Mouse (Mus musculus) embryonic facial prominence, embryonic 12.5 days (tissue): ENCODE results near the gene Cd79a. TPM values are rescaled to one million over a fixed set of nuclear protein-coding genes. Genes with fewer than 3 reads are reported as not detected.
A peak's percentile ranks its signal among the peaks of the same experiment; 100 is the strongest.

Experiments
- ATAC-seq: fragments of 200-750 bp; cut with Nextera tagmentation; 2 replicates; pipeline ENCODE4 v1.8.0; 2017; ENCODE audit not compliant: insufficient number of reproducible peaks, insufficient read depth, low FRiP score, low TSS enrichment
- H3K27ac ChIP-seq: fragments of 300-500 bp; sonication (generic); 2 replicates; pipeline ENCODE4 v1.5.1; 2016; ENCODE audit warnings: mild to moderate bottlenecking
- H3K27me3 ChIP-seq: fragments of 300-500 bp; sonication (generic); 2 replicates; pipeline ENCODE4 v1.6.1; 2016; ENCODE audit warnings: mild to moderate bottlenecking, moderate library complexity
- H3K36me3 ChIP-seq: fragments of 300-500 bp; sonication (generic); 2 replicates; pipeline ENCODE4 v1.6.1; 2016; ENCODE audit warnings: mild to moderate bottlenecking
- H3K4me1 ChIP-seq: fragments of 300-500 bp; sonication (generic); 2 replicates; pipeline ENCODE4 v1.6.1; 2016
- H3K4me2 ChIP-seq: fragments of 300-500 bp; sonication (generic); replicated peaks from 2 replicates; pipeline ENCODE4 v1.6.1; 2016; ENCODE audit warnings: mild to moderate bottlenecking, moderate library complexity
- H3K4me3 ChIP-seq: fragments of 300-500 bp; sonication (generic); 2 replicates; pipeline ENCODE4 v1.5.1; 2016; ENCODE audit warnings: mild to moderate bottlenecking
- H3K9ac ChIP-seq: fragments of 300-500 bp; sonication (generic); 2 replicates; pipeline ENCODE4 v1.6.1; 2016; ENCODE audit warnings: mild to moderate bottlenecking, moderate library complexity
- H3K9me3 ChIP-seq: fragments of 300-500 bp; sonication (generic); 2 replicates; pipeline ENCODE4 v1.6.1; 2016; ENCODE audit warnings: mild to moderate bottlenecking, moderate library complexity
- WGBS: fragments of 180-500 bp; shearing (Covaris S2); methylation state at CpG from one replicate; pipeline ENCODE4 v1.1.7; 2016; 5-methylcytosine and 5-hydroxymethylcytosine counted together
- polyA plus RNA-seq: library from polyadenylated mRNA; unstranded; fragments of >200 nt; fragmentation: Nextera tagmentation; extraction: Ambion mirVana; gene quantifications from 2 replicates; pipeline ENCODE4 v1.2.1, GENCODE M21; 2016

Cd79a gene
- polyA plus RNA-seq, 1 experiment from 2014 or later, result 0.26 TPM

DNA sequence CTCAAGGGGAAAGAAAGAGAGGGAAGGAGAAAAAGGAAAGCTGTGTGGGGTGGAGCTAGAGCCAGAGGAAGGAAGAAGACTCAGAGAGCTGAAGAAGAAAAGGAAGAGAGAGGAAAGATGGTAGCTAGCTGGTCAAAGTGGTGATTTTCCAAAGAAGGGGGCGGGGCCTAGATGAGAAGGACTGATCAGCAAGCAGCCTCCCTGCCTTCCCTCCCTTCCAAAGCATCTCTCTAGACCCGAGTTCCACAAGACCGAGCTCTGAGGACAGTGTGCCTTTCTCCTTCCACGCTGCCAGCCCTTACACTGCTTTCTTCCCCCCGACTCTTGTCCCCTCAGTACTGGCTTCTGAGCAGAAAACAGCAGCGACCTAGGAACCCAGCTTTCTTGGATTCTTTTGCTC, 33.0 kb upstream of the Cd79a start:
- H3K4me3 ChIP-seq, result no peak overlapping the region
- ATAC-seq, result no peak
- WGBS, result 42% methylated on average over 4 of the region's 6 CpGs
- H3K27me3 ChIP-seq, result 0 out of 2 replicates have a peak, but pooled peaks cover 4% of the 10 kb centered on the region
- H3K4me1 ChIP-seq, result no peaks in the 10 kb centered on the region
- H3K36me3 ChIP-seq, result no peaks in the 10 kb centered on the region
- no peak overlapping the region for H3K27ac ChIP-seq
- H3K9me3 ChIP-seq, result no peaks in the 10 kb centered on the region
- H3K4me2 ChIP-seq, result no peak overlapping the region
- no peak overlapping the region for H3K9ac ChIP-seq

DNA sequence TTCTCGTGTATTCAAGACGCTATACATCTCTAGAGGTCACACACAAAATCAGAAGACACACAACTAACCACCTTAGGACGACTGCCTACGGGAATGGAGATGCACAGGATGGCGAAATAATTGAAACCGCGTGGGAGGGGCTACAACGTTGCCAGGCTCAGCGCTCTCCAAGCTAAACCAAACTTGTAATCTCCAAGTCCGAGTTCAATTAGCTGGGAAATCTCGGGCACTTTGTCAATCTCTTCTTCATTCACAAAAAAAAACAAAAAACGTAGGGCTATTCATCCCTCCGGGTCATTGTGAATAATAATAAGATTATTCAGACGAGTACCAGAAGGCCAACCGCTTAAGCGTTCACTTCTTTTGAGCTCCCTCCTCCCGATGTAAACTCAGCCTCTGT, 28.1 kb upstream of the Cd79a start:
- H3K27ac ChIP-seq, result no peak overlapping the region
- WGBS, result 65% methylated on average over 17 of the region's 17 CpGs
- peaks cover 13% of the 10 kb centered on the region; the same call in 1 of the 2 replicates for H3K27me3 ChIP-seq
- H3K4me2 ChIP-seq, result no peak overlapping the region
- peaks cover 5% of the 10 kb centered on the region for H3K9me3 ChIP-seq
- ATAC-seq, result no peak
- H3K4me3 ChIP-seq, result no peak overlapping the region
- H3K4me1 ChIP-seq, result no peaks in the 10 kb centered on the region
- no peaks in the 10 kb centered on the region for H3K36me3 ChIP-seq
- no peak overlapping the region for H3K9ac ChIP-seq

DNA sequence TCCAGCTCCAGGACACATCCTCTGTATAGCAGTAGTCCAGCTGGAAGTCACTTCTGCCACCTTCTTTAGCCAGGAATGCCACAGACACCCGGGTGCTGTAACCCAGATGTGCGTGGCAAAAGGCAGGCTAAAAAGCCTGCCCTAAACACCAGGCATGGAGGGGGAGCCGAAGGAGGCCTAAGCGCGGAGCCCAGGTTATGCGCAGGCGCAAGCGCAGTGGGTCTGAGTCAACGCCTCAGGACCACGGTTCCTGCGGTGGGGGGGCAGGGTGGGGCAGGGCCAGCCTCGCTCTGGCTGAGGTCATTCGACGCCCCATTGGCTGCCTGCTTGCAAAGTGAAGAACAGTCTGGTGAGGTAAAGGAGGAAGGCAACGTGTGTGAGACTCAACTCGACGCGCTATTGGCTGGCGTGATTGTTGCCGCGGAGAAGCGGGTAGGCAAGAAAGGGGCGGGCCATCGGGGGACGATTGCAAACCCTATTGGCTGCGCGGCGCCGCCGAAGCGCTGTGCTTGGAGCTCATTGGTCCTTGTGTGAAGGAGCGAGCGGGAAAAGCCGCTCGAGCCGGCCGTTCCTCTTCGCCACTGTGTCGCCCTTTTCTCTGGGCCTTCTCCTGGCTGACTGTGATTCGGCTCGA, 27.5 kb upstream of the Cd79a start, which contains the start of the genes Lypd4 and Dmrtc2:
Gene Lypd4 (minus strand): TSS at position 410 of the 634 bp plus-strand sequence.
Gene Dmrtc2 (plus strand): TSS at position 526 of the 634 bp plus-strand sequence.
- H3K4me2 ChIP-seq, result no peak within 1 kb of the TSS
- peaks cover 5% of the 10 kb centered on the region for H3K9me3 ChIP-seq
- ATAC-seq, result no peak
- no peak within 1 kb of the TSS for H3K4me3 ChIP-seq
- no peak within 1 kb of the TSS for H3K9ac ChIP-seq
- no peaks in the 10 kb centered on the region for H3K36me3 ChIP-seq
- no peaks in the 10 kb centered on the region for H3K4me1 ChIP-seq
- no peak within 1 kb of the TSS for H3K27ac ChIP-seq
- H3K27me3 ChIP-seq, result peaks cover 13% of the 10 kb centered on the region; the same call in 1 of the 2 replicates
- 53% methylated on average over 41 of the region's 41 CpGs for WGBS

DNA sequence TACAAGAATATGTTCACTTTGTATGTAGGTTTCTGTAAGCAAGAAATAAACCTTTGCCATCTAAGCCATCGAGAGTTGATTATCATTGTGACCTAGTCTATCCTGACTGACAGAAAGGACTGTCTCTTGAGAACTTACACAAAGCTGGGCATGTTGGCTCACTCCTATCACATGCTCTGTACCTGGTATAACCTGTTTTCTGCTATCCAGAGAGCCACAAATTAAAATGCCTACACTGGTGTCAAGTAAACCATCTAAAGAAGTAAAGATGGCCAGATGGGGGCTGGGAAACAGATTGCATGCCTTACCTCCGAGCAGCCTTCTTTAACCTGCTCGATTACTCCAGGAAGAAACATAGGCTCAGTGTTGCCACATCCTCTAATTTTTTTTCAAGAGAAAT, 19.6 kb upstream of the Cd79a start:
- H3K9ac ChIP-seq, result no peak overlapping the region
- no peak overlapping the region for H3K4me2 ChIP-seq
- peaks cover 16% of the 10 kb centered on the region; the same call in 1 of the 2 replicates for H3K4me1 ChIP-seq
- H3K4me3 ChIP-seq, result no peak overlapping the region
- no peaks in the 10 kb centered on the region for H3K27me3 ChIP-seq
- ATAC-seq, result no peak
- H3K9me3 ChIP-seq, result no peaks in the 10 kb centered on the region
- no peak overlapping the region for H3K27ac ChIP-seq
- WGBS, result 44% methylated on average over 3 of the region's 3 CpGs
- no peaks in the 10 kb centered on the region for H3K36me3 ChIP-seq

DNA sequence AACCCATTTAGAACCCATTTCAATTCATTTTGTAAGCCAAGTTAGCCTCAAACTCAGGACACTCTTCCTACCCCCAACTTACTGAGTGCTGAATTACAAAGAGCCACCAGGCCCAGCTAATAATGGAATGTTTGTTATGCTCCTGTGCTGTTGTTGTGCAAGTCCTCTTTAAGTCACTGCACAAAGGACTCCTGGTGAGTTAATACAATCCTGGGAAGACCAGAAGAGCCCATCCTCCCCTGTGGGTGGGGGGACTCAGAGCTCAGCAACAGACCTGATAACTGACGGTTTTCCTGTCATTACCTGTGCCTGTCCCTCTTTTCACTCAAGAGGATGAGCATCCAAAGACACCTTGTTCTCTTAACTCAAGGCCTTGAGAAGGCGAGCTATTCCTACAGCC, 17.6 kb upstream of the Cd79a start:
- 38% methylated on average over 2 of the region's 2 CpGs for WGBS
- no peak overlapping the region for H3K4me3 ChIP-seq
- H3K4me1 ChIP-seq, result peaks cover 16% of the 10 kb centered on the region; the same call in 1 of the 2 replicates
- no peak overlapping the region for H3K9ac ChIP-seq
- H3K4me2 ChIP-seq, result no peak overlapping the region
- no peak overlapping the region for H3K27ac ChIP-seq
- no peaks in the 10 kb centered on the region for H3K36me3 ChIP-seq
- no peaks in the 10 kb centered on the region for H3K27me3 ChIP-seq
- no peaks in the 10 kb centered on the region for H3K9me3 ChIP-seq
- no peak for ATAC-seq

DNA sequence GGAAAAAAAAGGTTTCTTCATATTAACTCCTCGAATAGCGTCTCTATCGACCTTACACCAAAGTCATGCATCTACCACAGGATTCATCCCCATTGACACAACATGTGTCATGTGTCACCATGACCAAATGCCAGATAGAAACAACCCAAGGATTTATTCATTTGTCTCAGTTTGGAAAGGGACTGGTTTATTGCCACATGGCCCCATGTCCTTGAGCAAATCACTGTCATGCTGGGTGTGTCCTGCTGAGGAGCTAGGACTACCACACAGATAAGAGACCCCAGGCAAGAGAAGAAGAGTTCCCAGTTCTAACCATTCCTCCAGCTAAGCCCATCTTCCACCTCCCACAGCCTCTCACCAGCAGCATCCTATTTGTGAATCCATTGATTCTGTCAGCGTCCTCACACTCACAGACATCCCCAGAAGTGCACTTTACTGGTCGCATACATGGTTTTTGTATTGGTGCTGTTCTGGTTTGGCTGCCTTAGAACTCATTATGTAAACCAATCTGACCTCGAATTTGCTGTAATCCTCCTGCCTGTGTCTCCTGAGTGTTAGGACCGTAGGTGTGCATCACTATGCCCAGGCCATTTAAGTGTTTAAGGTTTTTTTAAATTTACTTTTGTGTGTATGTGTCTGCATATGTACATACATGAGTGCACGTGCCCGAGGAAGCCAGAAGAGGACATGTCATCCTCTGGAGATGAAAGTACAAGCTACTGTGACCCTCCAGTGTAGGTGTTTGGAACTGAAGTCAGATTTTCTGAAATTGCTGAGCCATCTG, 14.6 kb upstream of the Cd79a start:
- ATAC-seq, result no peak
- Histone ChIP-seq H3K36me3 (peaks cover 23% of the 10 kb centered on the region), H3K4me1 (peaks cover 24% of the 10 kb centered on the region), H3K9me3 (no peaks in the 10 kb centered on the region), H3K27ac (no peak overlapping the region), H3K4me2 (no peak overlapping the region), H3K27me3 (no peaks in the 10 kb centered on the region), H3K9ac (no peak overlapping the region), H3K4me3 (no peak overlapping the region)
- 90% methylated on average over 9 of the region's 9 CpGs for WGBS

DNA sequence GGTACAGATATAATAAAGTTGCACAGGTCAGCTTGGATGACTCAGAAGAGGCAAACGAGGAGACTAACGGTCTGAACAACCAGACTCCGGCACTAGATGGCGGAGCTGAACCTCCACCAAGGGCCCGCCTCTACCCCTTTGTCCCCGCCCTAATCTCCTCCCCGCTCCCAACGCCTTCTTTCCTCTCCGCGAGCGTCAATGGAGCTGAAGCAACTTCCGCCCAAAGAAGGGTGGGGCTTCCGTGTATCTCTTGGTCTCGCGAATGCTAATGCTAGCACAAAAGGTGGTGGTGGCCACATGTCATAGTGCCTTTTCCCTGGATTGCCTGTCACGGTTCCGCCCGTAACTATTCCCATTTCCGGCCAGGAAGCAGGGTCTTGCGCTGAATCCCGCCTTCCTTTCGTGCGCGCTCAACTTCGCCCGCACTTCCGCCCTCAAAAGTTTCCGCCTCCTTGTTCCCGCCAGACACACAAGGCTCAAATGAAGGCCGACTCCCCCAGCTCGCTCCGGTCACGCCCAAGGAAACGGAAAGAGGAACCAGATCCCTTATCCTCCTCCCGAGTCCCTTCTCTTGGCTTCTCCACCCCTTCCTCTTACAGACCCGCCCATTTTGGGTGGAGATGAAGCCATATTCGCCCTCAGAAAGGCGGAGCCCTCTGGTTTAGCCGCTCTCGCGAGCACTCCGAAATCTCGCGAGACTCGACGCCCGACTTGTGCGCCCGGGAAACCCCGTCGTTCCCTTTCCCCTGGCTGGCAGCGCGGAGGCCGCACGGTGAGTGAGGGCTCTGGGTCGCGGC, 13.1 kb upstream of the Cd79a start, which contains the start of gene Rps19:
Gene Rps19 (plus strand): TSS at position 476 of the 797 bp plus-strand sequence.
- Histone ChIP-seq H3K27ac (peak within 1 kb of the TSS; percentile 82), H3K9ac (peak within 1 kb of the TSS; percentile 98), H3K4me2 (peak within 1 kb of the TSS; percentile 84), H3K36me3 (peaks cover 38% of the 10 kb centered on the region), H3K4me3 (peak within 1 kb of the TSS; percentile 87), H3K4me1 (peaks cover 18% of the 10 kb centered on the region), H3K27me3 (no peaks in the 10 kb centered on the region), H3K9me3 (no peaks in the 10 kb centered on the region)
- peak; percentile 91 for ATAC-seq
- under 1% methylated on average over 57 of the region's 57 CpGs for WGBS

DNA sequence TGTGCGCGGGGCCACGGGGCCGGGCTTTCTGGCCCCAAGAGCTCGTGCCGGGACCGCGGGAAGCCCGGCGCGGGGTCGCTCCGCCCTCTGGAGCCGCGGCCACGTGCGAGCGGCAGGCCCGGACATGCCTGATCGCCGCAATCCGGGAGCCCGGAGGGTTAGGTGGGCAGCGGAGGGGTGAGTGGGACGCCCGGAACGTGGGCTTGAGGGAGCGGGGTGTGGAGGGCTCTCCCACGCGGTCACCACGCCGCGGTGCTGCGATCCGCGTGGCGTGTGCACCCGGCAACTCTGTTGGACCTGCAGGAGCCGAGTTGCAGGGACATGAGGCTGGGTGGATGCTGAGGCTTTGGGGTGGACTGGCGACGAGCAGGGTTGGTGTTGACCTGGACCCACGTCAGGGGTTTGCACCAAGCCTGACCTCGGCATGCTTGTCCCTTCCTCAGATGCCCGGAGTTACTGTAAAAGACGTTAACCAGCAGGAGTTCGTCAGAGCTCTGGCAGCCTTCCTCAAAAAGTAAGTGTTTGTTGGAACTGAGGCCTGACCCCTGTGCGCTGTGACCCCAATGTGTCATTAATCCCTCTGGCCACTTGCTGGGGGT, 12.4 kb upstream of the Cd79a start:
- peak overlapping the region; percentile 82 for H3K27ac ChIP-seq
- peaks cover 45% of the 10 kb centered on the region for H3K36me3 ChIP-seq
- H3K4me1 ChIP-seq, result peaks cover 18% of the 10 kb centered on the region
- H3K27me3 ChIP-seq, result no peaks in the 10 kb centered on the region
- H3K4me2 ChIP-seq, result peak overlapping the region; percentile 84
- no peak; the same call in 1 of the 2 replicates for ATAC-seq
- WGBS, result 0% methylated on average over 47 of the region's 47 CpGs
- H3K9me3 ChIP-seq, result no peaks in the 10 kb centered on the region
- peak overlapping the region; percentile 87 for H3K4me3 ChIP-seq
- peak overlapping the region; percentile 98 for H3K9ac ChIP-seq

DNA sequence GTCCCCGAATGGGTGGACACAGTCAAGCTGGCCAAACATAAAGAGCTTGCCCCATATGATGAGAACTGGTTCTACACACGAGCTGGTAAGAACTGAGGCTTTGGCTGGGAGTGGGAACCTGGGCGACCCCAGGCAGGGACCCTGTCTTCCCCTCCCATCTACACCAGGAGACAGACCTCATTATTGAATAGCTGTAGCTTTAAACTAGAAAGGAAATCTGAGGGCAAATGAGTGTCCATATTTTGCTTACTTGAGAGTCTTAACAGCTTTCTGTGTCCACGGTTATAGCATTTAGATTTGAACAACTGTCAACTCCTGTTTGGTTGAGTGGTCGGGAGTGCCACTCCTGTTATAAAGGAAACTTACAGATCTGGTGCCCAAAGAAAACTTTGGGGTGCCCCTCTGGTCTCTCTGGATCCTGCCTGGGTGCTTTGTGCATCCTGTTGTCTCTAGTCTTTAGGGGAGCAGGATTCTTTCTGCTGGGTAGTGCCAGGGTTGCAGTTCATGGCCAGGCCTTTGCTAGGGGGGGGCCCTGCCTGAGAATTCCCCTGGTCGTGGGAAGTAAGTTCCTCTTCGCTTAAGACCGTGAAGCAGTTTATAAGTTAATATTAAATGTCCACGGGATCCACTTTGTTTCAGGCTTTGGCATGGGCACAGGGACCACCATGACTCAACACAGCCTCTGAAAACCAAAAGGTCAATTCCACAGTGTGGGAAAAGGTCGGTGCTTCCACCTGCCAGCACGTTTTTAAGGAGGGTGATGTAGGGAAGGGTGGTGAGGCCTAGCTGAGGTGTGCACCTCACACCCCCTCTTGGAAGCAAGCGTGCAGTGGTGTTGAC, 11.5 kb upstream of the Cd79a start:
- Histone ChIP-seq H3K27ac (0 out of 2 replicates have a peak overlapping the region, but pooled peaks have one; percentile 17), H3K9ac (peak overlapping the region; percentile 98), H3K9me3 (no peaks in the 10 kb centered on the region), H3K4me3 (peak overlapping the region; percentile 87), H3K4me2 (peak overlapping the region; percentile 84), H3K36me3 (peaks cover 50% of the 10 kb centered on the region), H3K4me1 (peaks cover 18% of the 10 kb centered on the region), H3K27me3 (no peaks in the 10 kb centered on the region)
- ATAC-seq, result no peak
- 41% methylated on average over 12 of the region's 12 CpGs for WGBS

DNA sequence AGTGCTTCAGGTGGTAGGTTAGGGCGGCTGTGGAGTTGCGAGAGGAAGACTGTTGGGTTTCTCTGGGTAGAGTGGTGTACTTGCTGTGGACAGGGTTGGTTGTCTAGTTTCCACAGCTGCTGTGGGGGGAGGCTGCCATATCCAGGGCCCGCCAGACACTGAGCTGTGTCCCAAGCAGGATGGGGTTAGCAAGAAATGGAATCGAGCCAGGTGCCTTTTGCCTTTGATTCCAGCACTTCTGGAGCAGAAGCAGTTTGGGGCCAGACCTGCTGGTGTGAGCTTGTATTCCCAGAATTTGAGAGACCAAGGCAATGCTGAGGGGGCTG, 10.9 kb upstream of the Cd79a start:
- H3K4me1 ChIP-seq, result peaks cover 18% of the 10 kb centered on the region
- no peaks in the 10 kb centered on the region for H3K9me3 ChIP-seq
- peaks cover 55% of the 10 kb centered on the region for H3K36me3 ChIP-seq
- no peaks in the 10 kb centered on the region for H3K27me3 ChIP-seq
- H3K9ac ChIP-seq, result peak overlapping the region; percentile 98
- peak overlapping the region; percentile 84 for H3K4me2 ChIP-seq
- 0 out of 2 replicates have a peak overlapping the region, but pooled peaks have one; percentile 17 for H3K27ac ChIP-seq
- WGBS, result 67% methylated on average over 4 of the region's 4 CpGs
- H3K4me3 ChIP-seq, result peak overlapping the region; percentile 87
- no peak for ATAC-seq
